Mouse (Mus musculus) inflammation-experienced regulatory T-cells, adult 6 months (primary cell): ENCODE results near the gene Vangl2. TPM values are rescaled to one million over a fixed set of nuclear protein-coding genes. Genes with fewer than 3 reads are reported as not detected.

Source experiments
- ATAC-seq: one replicate; pipeline ENCODE4 v1.8.0; 2017
- polyA plus RNA-seq, 3 experiments: library from polyadenylated mRNA; unstranded; fragments of 100-300 nt; shearing (Covaris generic); gene quantifications; one replicate each; pipeline ENCODE4 v1.2.1; 2017

The Vangl2 gene
- polyA plus RNA-seq, 3 experiments from 2014 or later, result 0.57 to 0.66 (median 0.64) TPM

- peak; percentile 83 for ATAC-seq
Measured at GRCm38 (mm10) chr1:171963613-171964012, 64.6 kb downstream of the Vangl2 start.

- no peak for ATAC-seq
Measured at GRCm38 (mm10) chr1:171961704-171962103, 66.5 kb downstream of the Vangl2 start.

GRCm38 (mm10) chr1:171960726-171961125 lies 67.5 kb downstream of the Vangl2 start:
- ATAC-seq, result no peak

- peak; percentile 64 for ATAC-seq
Measured at GRCm38 (mm10) chr1:171957411-171957810, 70.8 kb downstream of the Vangl2 start.

GRCm38 (mm10) chr1:171955071-171955470 lies 73.2 kb downstream of the Vangl2 start:
- peak; percentile 33 for ATAC-seq

Other genes with a start within 250 kb of the Vangl2 start
- 100 to 1,000 TPM; 219 to 268 (median 234) TPM for gene Cd84, start 188.7 kb downstream of the Vangl2 start, polyA plus RNA-seq
- gene Gm10521, start 132.8 kb downstream of the Vangl2 start, polyA plus RNA-seq, result 1 to 10 TPM; 1.4 to 2.7 (median 2.5) TPM
- 100 to 1,000 TPM; 306 to 408 (median 373) TPM for gene Slamf6, start 110.9 kb downstream of the Vangl2 start, polyA plus RNA-seq
- gene Nhlh1, start 29.1 kb upstream of the Vangl2 start, polyA plus RNA-seq, result not detected
- gene Copa, start 54.1 kb upstream of the Vangl2 start, polyA plus RNA-seq, result 100 to 1,000 TPM in 1 of 3 experiments, 10 to 100 TPM in 2; 94.5 to 111 (median 98.0) TPM
- 100 to 1,000 TPM in 2 of 3 experiments, 10 to 100 TPM in 1; 97.1 to 147 (median 109) TPM for gene Ncstn, start 54.4 kb upstream of the Vangl2 start, polyA plus RNA-seq
- 10 to 100 TPM; 61.2 to 81.8 (median 78.3) TPM for gene Pex19, start 98.3 kb upstream of the Vangl2 start, polyA plus RNA-seq
- 10 to 100 TPM; 46.7 to 99.2 (median 78.4) TPM for gene Dcaf8, start 119.6 kb upstream of the Vangl2 start, polyA plus RNA-seq
- 10 to 100 TPM; 46.0 to 50.6 (median 47.6) TPM for gene Pea15a, start 178.4 kb upstream of the Vangl2 start, polyA plus RNA-seq
- not detected for gene Casq1, start 191.4 kb upstream of the Vangl2 start, polyA plus RNA-seq
- not detected for gene Atp1a4, start 230.0 kb upstream of the Vangl2 start, polyA plus RNA-seq
- gene Igsf8, start 233.2 kb upstream of the Vangl2 start, polyA plus RNA-seq, result 1 to 10 TPM; 3.8 to 5.4 (median 5.2) TPM